Mouse (Mus musculus): Measurements from ENCODE around the gene St8sia1.

The St8sia1 gene

GRCm38 (mm10) chr6:142979665-142980660, 15.7 kb upstream of the St8sia1 start:
- DNase-seq: no peak

- no peak for DNase-seq
Observed at GRCm38 (mm10) chr6:142977221-142977620, 13.0 kb upstream of the St8sia1 start.

DNA sequence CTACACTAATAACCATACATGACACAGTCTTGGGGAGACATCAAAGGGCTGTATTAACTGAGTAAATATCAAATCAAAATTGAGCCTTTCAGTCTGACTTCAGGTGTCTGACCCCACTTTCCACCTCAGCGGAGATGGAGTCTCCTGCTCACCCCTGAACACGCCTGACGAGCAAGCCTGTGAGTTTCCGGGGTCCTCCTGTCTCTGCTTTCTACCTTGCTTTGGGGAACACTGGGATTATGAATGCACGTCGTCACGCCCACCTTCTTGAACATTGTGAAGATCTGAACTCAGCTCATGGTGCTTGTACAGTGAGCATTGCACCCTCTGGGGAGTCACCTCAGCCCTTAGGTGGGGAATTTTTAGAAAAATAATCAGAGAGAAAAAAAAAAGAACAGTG, 9.0 kb upstream of the St8sia1 start:
- DNase-seq: no peak

GRCm38 (mm10) chr6:142972205-142972604, 8.0 kb upstream of the St8sia1 start:
- no peak for DNase-seq

DNA sequence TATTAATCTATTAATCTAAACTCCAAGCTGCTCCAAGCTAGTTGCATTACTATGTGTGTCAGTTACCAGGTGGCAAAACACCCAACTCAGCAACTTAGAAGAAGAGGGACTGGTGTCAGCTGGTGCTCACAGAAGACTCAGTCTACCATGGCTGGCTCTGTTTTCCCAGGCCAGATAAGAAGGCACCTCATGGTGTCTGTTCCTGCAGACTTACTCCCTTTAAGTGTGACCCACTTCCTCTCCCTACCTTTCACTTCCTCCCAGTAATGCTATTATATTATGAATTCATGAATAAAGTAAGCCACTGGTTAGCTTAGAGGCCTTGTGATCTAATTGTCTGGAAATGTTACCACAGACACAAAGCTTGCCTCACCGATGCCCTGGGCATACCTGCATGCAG, 3.2 kb upstream of the St8sia1 start:
- DNase-seq: no peak

- peak; percentile 87 for DNase-seq
Observed at GRCm38 (mm10) chr6:142964531-142965385, 506 bp upstream of the St8sia1 start.

DNA sequence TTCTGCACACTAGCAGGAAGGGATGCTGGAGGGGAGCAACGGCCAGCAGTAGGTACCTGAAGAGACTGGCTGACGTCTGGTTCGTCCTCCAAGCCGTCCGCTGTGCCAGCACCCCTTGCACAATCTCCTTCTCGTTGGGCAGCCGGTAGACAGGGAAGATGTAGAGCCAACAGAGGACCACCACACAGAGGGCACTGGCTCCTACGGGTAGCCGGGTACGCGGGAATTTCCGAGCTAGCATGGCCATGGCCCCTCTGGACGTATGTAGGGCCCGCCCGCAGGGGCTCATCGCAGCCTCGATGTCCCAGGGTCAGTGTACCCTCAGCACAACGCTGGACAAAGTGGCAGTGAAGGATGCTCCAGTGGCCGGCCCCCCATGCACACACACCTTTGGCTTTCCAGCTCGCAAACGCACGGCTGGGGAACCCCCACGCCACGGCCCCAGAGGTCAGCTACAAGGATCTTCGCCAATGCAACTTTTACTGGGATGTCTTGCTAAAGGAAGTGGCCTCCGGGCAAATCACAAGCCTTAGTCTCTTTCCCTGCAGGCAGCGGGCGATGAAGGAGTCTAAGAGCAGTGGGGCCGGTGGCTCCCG, 674 bp downstream of the St8sia1 start:
- no peak for DNase-seq

- peak; percentile 38 for DNase-seq
Observed at GRCm38 (mm10) chr6:142962881-142963280, 1.4 kb downstream of the St8sia1 start.

DNA sequence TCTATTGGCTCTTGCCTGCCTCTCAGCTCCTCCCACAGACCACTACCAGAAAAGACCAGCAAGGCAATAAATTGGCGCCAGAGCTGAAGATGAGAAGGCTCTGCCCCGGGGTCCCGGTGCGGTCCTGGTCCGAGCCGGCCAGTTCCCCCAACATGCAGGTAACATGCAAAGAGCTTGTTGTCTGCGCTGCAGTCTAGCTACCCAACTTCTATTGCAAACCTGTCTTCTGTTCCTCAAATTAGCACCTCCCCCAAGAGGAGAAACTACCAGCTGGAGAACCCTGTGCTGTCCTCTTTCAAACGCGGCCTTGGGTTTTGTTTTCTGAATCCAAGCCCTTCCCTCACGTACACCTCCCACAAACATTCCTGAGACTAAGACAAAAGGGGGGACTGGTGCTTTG, 1.8 kb downstream of the St8sia1 start:
- peak; percentile 48 for DNase-seq

- DNase-seq: peak; percentile 31
Observed at GRCm38 (mm10) chr6:142961721-142962455, 2.4 kb downstream of the St8sia1 start.

- DNase-seq: no peak
Observed at GRCm38 (mm10) chr6:142956556-142956955, 7.7 kb downstream of the St8sia1 start.

GRCm38 (mm10) chr6:142955281-142955680, 9.0 kb downstream of the St8sia1 start:
- no peak for DNase-seq

GRCm38 (mm10) chr6:142953189-142953588, 11.1 kb downstream of the St8sia1 start:
- DNase-seq: peak; percentile 74

DNA sequence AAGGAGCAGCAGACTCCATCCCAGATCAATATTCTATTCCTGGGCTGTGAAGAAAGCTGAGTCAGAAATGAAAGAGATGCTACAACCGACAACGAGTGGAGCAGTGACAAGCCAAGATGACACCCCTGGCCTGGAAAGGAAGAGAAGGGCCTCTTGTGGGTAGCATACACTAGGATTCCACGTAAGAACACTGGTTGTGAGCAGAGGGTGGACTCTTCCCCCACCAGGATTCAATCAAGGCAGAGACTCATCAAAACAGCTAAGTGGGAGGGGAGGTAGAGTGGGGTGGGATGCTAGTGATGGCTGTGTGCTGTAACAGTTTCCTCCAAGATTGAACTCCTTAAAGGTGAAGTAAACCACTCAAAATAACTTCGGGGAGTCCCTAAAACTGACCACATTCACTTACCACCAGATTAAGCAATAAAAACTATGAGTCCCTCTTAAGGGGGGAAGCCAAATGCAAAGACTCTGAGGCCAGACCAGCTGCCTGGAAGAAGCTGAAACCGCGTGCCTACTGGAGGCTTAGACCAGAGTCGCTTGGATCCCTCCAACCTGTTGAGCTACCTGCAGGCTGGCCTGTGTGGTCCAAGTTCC, 11.8 kb downstream of the St8sia1 start:
- DNase-seq: no peak

DNA sequence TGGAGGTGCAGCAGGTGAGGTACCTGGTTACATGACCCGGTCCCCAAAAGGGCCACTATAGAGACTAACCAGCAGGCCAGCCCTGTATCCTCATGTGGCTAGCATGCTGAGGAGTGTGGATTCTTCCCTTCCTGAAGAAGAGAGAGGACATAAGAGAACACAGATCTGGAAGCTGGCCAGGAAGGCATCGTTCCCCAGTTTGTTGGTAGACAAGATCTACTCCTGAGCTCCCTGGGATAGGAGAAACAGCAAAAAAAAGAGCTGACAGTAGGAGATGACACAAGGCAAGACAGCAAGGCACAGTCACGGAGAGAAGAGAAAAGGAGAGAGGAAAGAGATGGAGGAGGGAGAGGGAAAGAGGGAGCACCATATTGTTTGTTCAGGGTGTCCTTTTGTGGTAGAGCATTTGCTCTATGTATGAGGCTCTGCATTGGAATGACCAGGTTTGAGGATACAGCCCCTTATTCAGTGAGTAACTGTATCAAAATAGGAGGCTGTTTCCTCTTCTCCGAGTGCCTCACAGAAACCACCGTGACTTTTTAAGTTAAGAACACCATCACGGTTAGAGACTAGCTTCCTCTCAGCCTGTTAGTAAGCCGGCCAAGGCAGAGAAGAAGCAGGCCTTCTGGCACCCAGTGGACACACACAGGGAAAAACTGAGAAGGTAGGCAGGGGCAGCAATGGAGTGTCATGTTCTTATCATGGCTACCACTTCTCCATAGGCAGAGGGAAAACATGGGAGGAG, 12.5 kb downstream of the St8sia1 start:
- no peak for DNase-seq

DNA sequence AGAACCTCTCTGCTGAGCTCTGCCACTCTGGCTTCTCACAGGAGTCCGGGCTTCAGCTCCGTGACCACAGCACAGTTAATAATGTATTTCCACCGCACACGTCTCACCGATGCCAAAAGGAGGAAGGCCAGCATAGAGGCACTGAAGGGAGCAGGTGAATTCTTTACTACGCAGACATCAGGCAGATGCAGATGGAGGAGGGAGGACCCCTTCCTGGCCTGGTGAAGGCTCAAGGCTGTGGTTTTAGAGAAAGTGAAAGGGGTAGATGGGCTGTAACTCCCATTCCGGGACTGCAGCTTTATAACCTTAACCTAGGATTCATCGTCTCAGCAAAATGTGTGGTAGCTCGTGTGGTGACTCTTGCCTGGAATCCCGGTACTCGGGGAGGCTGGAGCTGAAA, 13.9 kb downstream of the St8sia1 start:
- DNase-seq: no peak

DNA sequence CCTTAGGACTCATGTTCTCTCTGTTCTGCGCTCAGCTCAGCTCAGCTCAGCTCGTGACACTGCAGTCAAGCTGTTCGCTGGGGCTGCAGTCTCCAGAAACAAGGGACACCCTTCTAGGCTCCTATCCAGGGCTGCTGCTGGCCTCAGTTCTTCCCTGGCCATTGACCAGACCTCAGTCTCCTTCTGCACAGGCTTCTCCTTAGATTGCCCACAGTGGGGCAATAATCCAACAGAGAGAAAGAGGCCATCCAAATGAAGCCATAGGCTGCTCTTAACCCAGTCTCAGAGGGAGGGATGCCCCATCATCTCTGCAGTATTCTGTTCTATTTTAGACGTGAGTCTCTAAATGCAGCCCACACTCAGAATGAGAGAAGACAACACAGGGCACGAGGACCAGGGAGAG, 15.3 kb downstream of the St8sia1 start:
- DNase-seq: peak; percentile 33

- peak; percentile 27 for DNase-seq
Observed at GRCm38 (mm10) chr6:142947029-142947428, 17.2 kb downstream of the St8sia1 start.

- DNase-seq: no peak
Observed at GRCm38 (mm10) chr6:142946069-142946871, 18.0 kb downstream of the St8sia1 start.

DNA sequence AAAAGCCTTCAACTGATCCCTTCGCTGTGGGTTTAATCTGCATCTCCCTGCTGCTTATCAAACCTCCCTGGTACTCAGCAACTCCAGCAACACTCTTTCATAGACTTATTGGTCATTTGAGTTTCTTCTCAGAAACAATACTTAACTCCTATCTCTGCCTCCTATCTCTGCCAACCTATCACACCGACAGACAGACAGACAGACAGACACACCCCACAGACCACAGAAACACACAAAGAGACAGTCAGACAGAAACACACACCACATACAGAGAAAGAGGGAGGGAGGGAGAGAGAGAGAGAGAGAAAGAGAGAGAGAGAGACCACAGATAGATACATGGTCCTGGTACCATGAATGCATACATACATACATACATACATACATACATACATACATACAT, 18.8 kb downstream of the St8sia1 start:
- DNase-seq: no peak

All from kidney, adult 9 months (tissue).